Mouse (Mus musculus) midbrain, embryonic 16.5 days (tissue): ENCODE data around the gene Hsf2bp. TPM values are rescaled to one million over a fixed set of nuclear protein-coding genes. Genes with fewer than 3 reads are reported as not detected.

ENCODE experiments used
- ATAC-seq: fragments of 200-750 bp; cut with Nextera tagmentation; 2 replicates; pipeline ENCODE4 v1.8.0; 2017; ENCODE audit warnings: moderate TSS enrichment
- H3K27ac ChIP-seq: fragments of 300-500 bp; sonication (generic); 2 replicates; pipeline ENCODE4 v1.5.1; 2014; ENCODE audit warnings: mild to moderate bottlenecking, low read length, mixed read lengths
- H3K27me3 ChIP-seq: fragments of 300-500 bp; sonication (generic); 2 replicates; pipeline ENCODE4 v1.6.1; 2014; ENCODE audit warnings: low read depth, low read length, mixed read lengths; ENCODE audit not compliant: control insufficient read depth, insufficient read depth
- H3K36me3 ChIP-seq: fragments of 300-500 bp; sonication (generic); 2 replicates; pipeline ENCODE4 v1.6.1; 2014; ENCODE audit warnings: mild to moderate bottlenecking, low read length, moderate library complexity, mixed read lengths; ENCODE audit not compliant: control insufficient read depth, insufficient read depth
- H3K4me1 ChIP-seq: fragments of 300-500 bp; sonication (generic); 2 replicates; pipeline ENCODE4 v1.6.1; 2014; ENCODE audit warnings: mild to moderate bottlenecking, low read length, mixed read lengths; ENCODE audit not compliant: control insufficient read depth, insufficient read depth
- H3K4me2 ChIP-seq: fragments of 300-500 bp; sonication (generic); 2 replicates; pipeline ENCODE4 v1.6.1; 2014; ENCODE audit warnings: mild to moderate bottlenecking, low read length, mixed read lengths
- H3K4me3 ChIP-seq: fragments of 300-500 bp; sonication (generic); 2 replicates; pipeline ENCODE4 v1.5.1; 2014; ENCODE audit warnings: low read depth, mild to moderate bottlenecking, low read length, moderate library complexity, mixed read lengths
- H3K9ac ChIP-seq: fragments of 300-500 bp; sonication (generic); 2 replicates; pipeline ENCODE4 v1.6.1; 2014; ENCODE audit warnings: low read depth, low read length, mixed read lengths
- H3K9me3 ChIP-seq: fragments of 300-500 bp; sonication (generic); replicated peaks from 2 replicates; pipeline ENCODE4 v1.6.1; 2014; ENCODE audit warnings: mild to moderate bottlenecking, low read length, mixed read lengths; ENCODE audit not compliant: control insufficient read depth, poor library complexity, severe bottlenecking
- WGBS: fragments of 180-500 bp; shearing (Covaris S2); extraction: QIAGEN DNeasy Blood & Tissue Kit; methylation state at CpG from one replicate; pipeline ENCODE4 v1.1.7; 2014; 5-methylcytosine and 5-hydroxymethylcytosine counted together
- polyA plus RNA-seq: library from polyadenylated mRNA; unstranded; fragments of >200 nt; fragmentation: Nextera tagmentation; extraction: Ambion mirVana; gene quantifications from 2 replicates; pipeline ENCODE4 v1.2.1, GENCODE M21; 2015

The Hsf2bp gene
- polyA plus RNA-seq, 1 experiment from 2014 or later: 0.65 TPM

DNA sequence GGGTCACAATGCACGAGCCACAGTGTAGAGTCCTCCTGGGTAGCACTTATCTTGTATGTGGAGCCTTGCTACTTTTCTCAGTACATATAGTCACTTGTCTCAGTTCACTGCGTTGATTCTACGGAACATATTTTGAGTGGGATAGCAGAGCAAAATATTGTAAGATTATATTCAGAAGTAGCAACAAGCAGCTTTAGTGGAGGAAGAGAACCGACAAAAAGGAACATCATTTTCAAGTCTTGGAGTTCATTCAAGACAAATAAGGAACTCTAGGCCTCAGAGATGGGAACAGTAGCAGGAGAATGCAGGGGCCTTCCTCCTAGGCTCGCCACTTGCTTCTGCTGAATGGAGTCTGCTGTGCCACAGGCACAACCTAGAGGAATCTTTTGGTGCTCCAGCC lies 10.4 kb upstream of the Hsf2bp start:
- H3K36me3 ChIP-seq: peaks cover 15% of the 10 kb centered on the region; the same call in 1 of the 2 replicates
- no peak for ATAC-seq
- 93% methylated on average over 5 of the region's 5 CpGs for WGBS

DNA sequence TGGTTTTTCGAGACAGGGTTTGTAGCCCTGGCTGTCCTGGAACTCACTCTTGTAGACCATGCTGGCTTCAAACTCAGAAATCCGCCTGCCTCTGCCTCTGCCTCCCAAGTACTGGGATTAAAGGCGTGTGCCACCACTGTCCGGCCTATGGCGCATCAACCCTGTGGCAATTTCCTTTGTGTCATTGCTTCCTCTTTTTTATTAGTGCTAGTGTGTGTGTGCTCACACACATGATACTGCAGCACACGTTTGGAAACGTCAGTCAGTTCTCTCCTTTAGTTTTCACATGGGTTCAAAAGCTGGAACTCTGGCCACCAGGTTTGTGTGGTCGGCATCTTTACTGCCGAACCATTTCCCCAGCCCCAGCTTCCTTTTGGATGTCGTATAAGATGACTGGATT lies 4.1 kb upstream of the Hsf2bp start:
- no peak overlapping the region for H3K27ac ChIP-seq
- no peaks in the 10 kb centered on the region for H3K27me3 ChIP-seq
- WGBS: 92% methylated on average over 10 of the region's 10 CpGs
- no peak overlapping the region for H3K4me2 ChIP-seq
- no peaks in the 10 kb centered on the region for H3K9me3 ChIP-seq
- no peak for ATAC-seq
- H3K4me3 ChIP-seq: no peak overlapping the region
- H3K9ac ChIP-seq: no peak overlapping the region
- no peaks in the 10 kb centered on the region for H3K36me3 ChIP-seq
- peaks cover 24% of the 10 kb centered on the region for H3K4me1 ChIP-seq

More for the DNA sequence above, 10.4 kb upstream of the Hsf2bp start:
- H3K4me3 ChIP-seq: no peak overlapping the region
- H3K27me3 ChIP-seq: no peaks in the 10 kb centered on the region
- no peaks in the 10 kb centered on the region for H3K4me1 ChIP-seq
- no peak overlapping the region for H3K9ac ChIP-seq
- no peak overlapping the region for H3K27ac ChIP-seq
- H3K4me2 ChIP-seq: no peak overlapping the region
- H3K9me3 ChIP-seq: no peaks in the 10 kb centered on the region

DNA sequence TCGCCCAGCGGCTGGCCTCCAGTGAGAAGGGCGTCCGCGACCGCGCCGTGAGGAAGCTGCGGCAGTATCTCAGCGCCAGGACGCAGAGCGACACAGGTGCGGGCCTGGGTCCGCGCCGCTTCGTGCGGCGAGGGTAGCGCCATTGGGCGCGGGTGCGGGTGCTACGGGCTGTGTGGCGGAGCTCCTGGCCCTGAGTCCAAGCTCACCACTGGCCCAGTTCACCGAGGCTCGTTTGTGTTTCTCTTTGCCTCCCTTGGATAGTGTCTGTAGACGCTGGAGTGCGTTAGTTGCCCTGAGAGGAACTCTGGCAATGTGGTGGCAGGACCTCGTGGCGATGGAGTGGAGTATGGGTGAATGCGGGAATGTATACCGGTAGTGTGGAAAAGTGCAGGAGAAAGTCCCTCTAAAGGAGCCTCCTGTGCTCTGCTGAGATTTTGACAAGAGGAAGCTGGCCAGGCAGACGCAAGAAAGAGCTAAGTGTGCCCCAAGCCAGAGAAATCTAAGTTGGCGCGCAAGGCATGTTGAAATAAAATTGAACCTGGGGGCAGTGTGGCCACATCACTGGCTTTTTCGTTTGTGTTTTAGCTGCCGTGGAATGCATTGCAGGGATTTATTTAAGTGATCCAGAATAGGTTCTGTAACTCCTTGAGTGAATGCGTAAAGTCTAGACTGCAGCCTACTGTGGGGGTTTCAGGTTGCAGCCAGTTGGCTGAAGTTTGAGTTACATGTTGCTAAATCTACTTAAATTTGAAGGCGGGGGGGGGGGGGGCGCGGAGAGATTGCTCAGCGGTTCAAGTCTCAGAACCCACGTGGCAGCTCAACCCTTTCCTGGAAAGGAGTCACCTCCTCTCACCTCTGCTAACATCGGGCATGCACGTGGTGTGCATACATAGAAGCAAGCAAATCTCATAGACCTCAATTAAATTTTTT lies 625 bp upstream of the Hsf2bp start:
- ATAC-seq: peak; percentile 85
- Histone ChIP-seq H3K4me3 (peak overlapping the region; percentile 83), H3K9ac (peak overlapping the region; percentile 83), H3K4me2 (peak overlapping the region; percentile 90), H3K9me3 (no peaks in the 10 kb centered on the region), H3K4me1 (peaks cover 24% of the 10 kb centered on the region), H3K27me3 (no peaks in the 10 kb centered on the region), H3K27ac (peak overlapping the region; percentile 85), H3K36me3 (no peaks in the 10 kb centered on the region)
- WGBS: 1% methylated on average over 40 of the region's 46 CpGs

DNA sequence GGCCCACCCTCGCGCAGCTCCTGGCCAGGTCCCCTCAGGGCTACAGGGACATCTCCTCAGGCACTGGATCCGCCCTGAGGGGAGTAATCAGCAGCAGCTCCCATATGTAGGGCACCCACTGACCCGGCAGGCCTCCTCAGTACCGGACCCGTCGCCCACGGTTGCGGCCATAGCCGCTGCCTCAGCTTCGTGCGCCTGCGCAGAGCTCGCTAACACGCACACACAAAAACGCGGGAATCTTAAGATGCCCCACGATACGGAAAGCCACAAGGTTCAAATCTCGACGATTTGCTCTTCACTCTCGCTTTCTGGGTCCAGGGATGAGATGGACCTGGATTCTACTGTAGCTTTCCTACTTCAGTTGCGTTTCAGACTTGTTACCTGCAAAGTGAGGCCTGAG lies 1.8 kb downstream of the Hsf2bp start:
- WGBS: 92% methylated on average over 23 of the region's 23 CpGs
- Histone ChIP-seq H3K9me3 (no peaks in the 10 kb centered on the region), H3K4me3 (no peak overlapping the region), H3K36me3 (no peaks in the 10 kb centered on the region), H3K27me3 (no peaks in the 10 kb centered on the region), H3K9ac (no peak overlapping the region), H3K27ac (no peak overlapping the region), H3K4me1 (peaks cover 24% of the 10 kb centered on the region), H3K4me2 (no peak overlapping the region)
- ATAC-seq: no peak

DNA sequence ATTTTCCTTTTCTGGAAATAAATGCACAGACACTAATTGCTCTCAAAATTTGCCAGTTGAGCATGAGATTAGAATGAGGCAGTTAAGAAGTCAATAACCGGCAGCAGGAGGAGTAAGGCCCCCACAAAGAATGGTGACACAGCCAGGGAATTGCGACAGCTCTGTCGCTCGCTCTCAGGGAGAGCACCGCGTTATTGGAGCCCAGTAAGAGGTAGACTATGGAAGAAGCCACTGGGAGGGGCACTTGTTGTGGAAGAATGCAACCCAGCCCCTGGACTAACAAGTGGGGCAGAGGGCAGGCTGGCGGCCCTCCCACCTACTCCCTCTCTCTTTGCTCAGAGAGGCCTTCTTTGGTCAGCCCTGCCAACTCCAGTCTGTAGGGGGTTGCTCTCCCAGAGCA lies 4.5 kb downstream of the Hsf2bp start:
- H3K4me2 ChIP-seq: no peak overlapping the region
- no peak overlapping the region for H3K27ac ChIP-seq
- H3K4me1 ChIP-seq: peaks cover 6% of the 10 kb centered on the region
- WGBS: 42% methylated on average over 7 of the region's 7 CpGs
- no peak for ATAC-seq
- no peaks in the 10 kb centered on the region for H3K27me3 ChIP-seq
- no peaks in the 10 kb centered on the region for H3K36me3 ChIP-seq
- H3K4me3 ChIP-seq: no peak overlapping the region
- H3K9me3 ChIP-seq: no peaks in the 10 kb centered on the region
- no peak overlapping the region for H3K9ac ChIP-seq

DNA sequence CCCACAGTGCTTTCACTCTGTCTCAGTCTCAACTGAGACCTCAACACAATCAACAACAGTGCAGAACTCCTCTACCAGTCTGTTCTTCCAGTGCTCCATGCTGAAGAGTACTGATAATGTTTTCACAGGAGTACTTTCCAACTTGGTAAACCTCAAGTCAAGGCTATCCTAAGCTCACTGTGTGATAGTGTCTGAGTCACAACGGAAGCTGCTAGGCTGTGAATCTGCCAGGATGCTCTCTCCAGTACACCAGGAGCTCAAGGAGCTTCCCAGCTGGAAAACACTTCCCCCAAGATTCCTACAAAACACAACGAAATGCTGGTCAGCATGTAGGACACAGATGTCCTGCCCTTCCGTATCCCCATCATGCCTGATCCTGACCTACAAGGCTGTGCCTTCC lies 7.8 kb downstream of the Hsf2bp start:
- H3K36me3 ChIP-seq: no peaks in the 10 kb centered on the region
- H3K4me2 ChIP-seq: no peak overlapping the region
- H3K9me3 ChIP-seq: no peaks in the 10 kb centered on the region
- no peaks in the 10 kb centered on the region for H3K27me3 ChIP-seq
- H3K9ac ChIP-seq: no peak overlapping the region
- no peaks in the 10 kb centered on the region for H3K4me1 ChIP-seq
- H3K4me3 ChIP-seq: no peak overlapping the region
- no peak overlapping the region for H3K27ac ChIP-seq
- no peak for ATAC-seq
- WGBS: 90% methylated on average over 3 of the region's 3 CpGs

DNA sequence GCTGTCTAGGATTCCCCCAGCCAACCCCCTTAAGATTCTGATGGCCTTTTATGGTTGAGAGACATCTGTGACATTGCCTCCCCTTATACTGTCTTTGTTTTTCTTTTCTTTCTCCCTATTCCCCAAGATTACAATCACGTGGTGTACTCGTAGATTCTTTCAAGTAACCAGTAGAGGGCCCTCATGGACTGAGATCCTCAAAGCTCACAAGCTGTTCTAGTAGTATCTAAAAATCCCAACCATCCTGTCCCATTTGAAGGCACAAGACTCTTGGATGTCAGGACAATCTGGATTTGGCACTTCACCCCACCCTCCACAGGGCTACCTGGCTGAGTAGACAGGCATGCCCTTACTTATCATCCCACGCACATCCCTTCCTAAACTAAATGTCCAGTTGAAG lies 8.5 kb downstream of the Hsf2bp start:
- ATAC-seq: no peak
- Histone ChIP-seq H3K36me3 (no peaks in the 10 kb centered on the region), H3K9ac (no peak overlapping the region), H3K27me3 (no peaks in the 10 kb centered on the region), H3K4me1 (no peaks in the 10 kb centered on the region), H3K27ac (no peak overlapping the region), H3K4me3 (no peak overlapping the region), H3K4me2 (no peak overlapping the region), H3K9me3 (no peaks in the 10 kb centered on the region)
- WGBS: 31% methylated on average over 3 of the region's 3 CpGs

DNA sequence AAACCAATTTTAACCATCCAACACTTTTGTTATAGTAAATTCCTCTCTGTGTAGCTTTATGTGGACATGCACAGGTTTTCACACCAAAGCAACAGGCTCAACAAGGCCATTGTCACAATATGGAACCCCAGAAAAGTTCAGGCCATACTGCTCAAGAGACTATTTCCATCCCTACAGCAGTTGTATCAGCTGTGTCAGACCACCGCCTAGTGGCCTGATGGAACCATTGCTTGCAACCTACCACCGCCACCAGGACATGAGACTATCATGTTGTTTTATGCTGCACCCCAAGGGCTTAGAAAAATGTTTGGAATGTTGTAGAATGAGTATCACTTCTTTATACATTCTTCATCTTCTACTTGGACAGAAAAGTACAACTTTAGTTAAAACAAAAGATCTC lies 10.8 kb downstream of the Hsf2bp start:
- 8% methylated on average over 2 of the region's 2 CpGs for WGBS
- Histone ChIP-seq H3K4me2 (no peak overlapping the region), H3K9ac (no peak overlapping the region), H3K27me3 (no peaks in the 10 kb centered on the region), H3K36me3 (no peaks in the 10 kb centered on the region), H3K27ac (no peak overlapping the region), H3K4me1 (no peaks in the 10 kb centered on the region), H3K4me3 (no peak overlapping the region), H3K9me3 (no peaks in the 10 kb centered on the region)
- peak; percentile 72; the same call in 1 of the 2 replicates for ATAC-seq

DNA sequence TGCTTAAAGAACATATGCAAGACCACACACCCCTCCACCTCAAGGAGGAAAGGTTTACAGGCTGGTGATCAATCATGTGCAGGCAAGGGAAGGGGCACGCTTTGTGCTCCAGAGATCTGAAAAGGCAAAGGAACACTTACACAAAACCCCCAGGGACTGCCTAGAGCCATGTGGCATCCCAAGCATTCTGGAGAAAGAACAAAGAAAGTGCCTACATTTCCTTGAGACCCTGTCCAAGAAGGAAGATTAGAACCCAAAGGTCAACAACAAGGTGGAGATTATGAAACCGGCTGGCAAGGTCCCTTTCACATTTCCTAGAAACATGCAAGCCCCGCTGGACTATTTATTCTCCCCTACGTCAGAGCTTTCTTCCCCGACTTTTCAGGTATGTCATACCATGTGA lies 11.5 kb downstream of the Hsf2bp start:
- Histone ChIP-seq H3K4me1 (no peaks in the 10 kb centered on the region), H3K9ac (no peak overlapping the region), H3K4me2 (no peak overlapping the region), H3K4me3 (no peak overlapping the region), H3K27ac (no peak overlapping the region), H3K36me3 (no peaks in the 10 kb centered on the region), H3K27me3 (no peaks in the 10 kb centered on the region), H3K9me3 (no peaks in the 10 kb centered on the region)
- ATAC-seq: no peak
- WGBS: 70% methylated on average over 5 of the region's 5 CpGs
